Mouse (Mus musculus) frontal cortex, postnatal 25 days (tissue): ENCODE data around the gene Gm281.

ENCODE experiments used
- DNase-seq, 2 experiments: peaks; one replicate each; pipeline ENCODE4 v3.0.0; 2022; ENCODE audit warnings: low spot score in 2 of 2

The Gm281 gene

GRCm38 (mm10) chr14:13861416-13861815 lies 52.9 kb downstream of the Gm281 start:
- DNase-seq, result no peak

GRCm38 (mm10) chr14:13812801-13813479 lies 101.3 kb downstream of the Gm281 start:
- no peak for DNase-seq

- DNase-seq, result no peak
Observed at GRCm38 (mm10) chr14:13790446-13790845, 123.8 kb downstream of the Gm281 start.

DNA sequence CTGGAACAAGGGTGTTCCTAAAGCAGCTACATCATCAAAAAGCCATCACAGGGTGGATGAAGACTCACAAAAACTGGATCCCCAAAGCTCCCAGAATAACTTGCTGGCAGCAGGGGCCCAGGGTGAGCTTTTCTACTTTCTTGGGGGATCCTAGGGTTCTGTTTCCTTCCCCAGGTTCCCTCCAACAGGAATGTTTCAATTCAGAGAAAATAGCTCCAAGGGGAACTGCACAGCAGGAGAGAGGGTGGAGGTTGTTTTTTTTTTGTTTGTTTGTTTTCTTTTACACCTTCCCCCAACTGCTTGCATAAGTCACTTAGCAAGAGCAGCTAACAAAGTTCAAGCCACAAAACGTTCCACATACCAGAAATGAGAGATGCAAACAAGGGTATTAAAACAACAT lies 124.3 kb downstream of the Gm281 start:
- no peak for DNase-seq

- DNase-seq, result no peak
Observed at GRCm38 (mm10) chr14:13782970-13783369, 131.3 kb downstream of the Gm281 start.

DNA sequence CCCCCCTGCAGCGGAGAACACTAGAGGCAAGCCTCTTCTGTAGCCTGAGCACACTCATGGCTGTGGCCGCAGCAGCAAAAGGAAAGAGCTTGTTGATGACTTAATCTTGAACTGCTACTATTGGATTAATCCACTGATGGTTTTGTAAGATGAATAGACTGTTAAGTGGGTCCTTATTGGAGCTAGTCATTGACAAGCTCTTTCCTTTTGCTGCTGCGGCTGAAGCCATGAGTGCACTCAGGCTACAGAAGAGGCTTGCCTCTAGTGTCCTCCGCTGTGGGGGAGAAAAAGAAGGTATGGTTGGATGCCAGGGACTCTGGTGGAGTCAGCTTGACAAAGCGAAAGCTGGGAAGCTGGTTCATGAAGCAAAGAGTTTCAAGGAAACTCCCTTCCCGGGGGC lies 135.9 kb downstream of the Gm281 start:
- no peak for DNase-seq

- no peak for DNase-seq
Observed at GRCm38 (mm10) chr14:13771163-13771562, 143.1 kb downstream of the Gm281 start.

DNA sequence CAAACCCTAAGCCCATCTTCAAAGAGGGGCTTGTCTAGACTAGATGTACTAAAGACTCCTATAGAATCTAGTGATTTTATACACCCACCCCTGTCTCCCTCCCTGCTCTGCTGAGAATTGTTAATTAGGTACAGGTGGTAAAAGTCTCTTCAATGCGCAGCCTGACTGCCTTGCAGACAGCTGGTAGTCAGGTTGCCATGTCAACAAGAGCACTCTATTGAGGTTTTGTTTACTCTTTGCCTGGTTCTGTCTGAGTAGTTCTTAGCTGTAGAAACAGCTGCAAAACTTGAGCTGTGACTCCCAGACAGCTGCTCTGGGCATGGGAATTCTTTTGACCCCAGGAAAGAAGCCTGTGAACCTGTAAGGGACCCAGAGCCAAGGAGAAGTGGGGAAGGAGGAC lies 143.6 kb downstream of the Gm281 start:
- DNase-seq, result no peak
